10 mouse cellular contexts compared by ENCODE assay signal in the genomic region with DNA sequence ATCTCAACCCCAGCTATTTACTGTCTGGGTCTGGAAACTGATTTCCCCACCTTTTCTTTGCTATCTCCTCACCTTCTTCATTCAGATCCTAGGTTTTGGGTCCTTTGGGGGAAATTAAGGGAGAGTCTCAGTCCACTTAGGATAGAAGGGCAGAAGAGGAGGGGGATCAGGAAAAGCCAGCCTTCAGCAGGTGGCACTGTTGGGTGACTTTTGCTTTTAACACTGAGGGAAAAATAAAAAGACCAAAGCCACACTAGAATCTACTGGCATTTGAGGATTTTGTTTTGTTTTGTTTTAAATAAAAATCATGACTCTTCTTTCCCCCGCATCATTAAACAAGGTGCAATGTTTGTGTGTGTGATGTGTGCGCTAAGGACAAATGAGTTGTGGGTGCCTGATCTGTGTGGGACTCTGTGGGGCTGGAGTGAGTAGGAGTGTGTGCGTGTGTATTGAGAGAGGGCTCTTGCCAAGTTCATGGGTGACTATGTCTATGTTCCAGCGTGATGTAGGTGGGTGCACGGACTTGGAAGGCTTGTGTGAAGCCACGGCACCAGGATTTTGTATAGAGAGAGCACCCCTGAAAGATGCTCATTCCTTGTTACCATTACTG.
DNase-seq lines count a peak whose midpoint lies in the region; ATAC-seq and TF ChIP-seq lines count a peak whose summit lies in the region.
"Had no signal": no experiment of that assay in that cellular context is flagged by ENCODE, and none has a peak within 500 bp of the region (broad histone marks: within the 10 kb centered on the region; RNA-seq: fewer than 3 reads in every experiment).

No protein-coding gene starts in this region.

- H3K27me3 ChIP-seq in hindbrain, embryonic 10.5 days (ENCODE audit: insufficient read depth, poor library complexity, severe bottlenecking): no peaks in the 10 kb centered on the region
- H3K27me3 ChIP-seq in hindbrain, embryonic 16.5 days (replicated peaks; ENCODE audit: control insufficient read depth, insufficient read depth, low read length): no peaks in the 10 kb centered on the region
- H3K27me3 ChIP-seq in limb, embryonic 14.5 days (ENCODE audit: control insufficient read depth, insufficient read depth, low read length): no peaks in the 10 kb centered on the region
- no peaks in the 10 kb centered on the region for H3K27me3 ChIP-seq in thymus, adult 2 months (ENCODE audit: control insufficient read depth, insufficient read depth, low read length)
- H3K27me3 ChIP-seq in heart, embryonic 10.5 days (ENCODE audit: insufficient read depth, poor library complexity, severe bottlenecking): peaks cover 19% of the 10 kb centered on the region
- H3K27me3 ChIP-seq: embryonic facial prominence, embryonic 12.5 days; lung, embryonic 15.5 days had no signal

- no peak overlapping the region for H3K9ac ChIP-seq in hindbrain, embryonic 16.5 days (ENCODE audit: low read depth, low read length)
- no peak overlapping the region for H3K9ac ChIP-seq in limb, embryonic 14.5 days (ENCODE audit: low read depth, low read length, severe bottlenecking)
- H3K9ac ChIP-seq: embryonic facial prominence, embryonic 12.5 days; lung, embryonic 15.5 days had no signal

- H3K27ac ChIP-seq in hindbrain, embryonic 10.5 days: peak overlapping the region; percentile 50
- no peak overlapping the region for H3K27ac ChIP-seq in hindbrain, embryonic 16.5 days (ENCODE audit: low read depth, low read length)
- H3K27ac ChIP-seq in cortical plate, adult 2 months (ENCODE audit: insufficient read depth, low read length): no peak overlapping the region
- H3K27ac ChIP-seq in limb, embryonic 14.5 days (replicated peaks; ENCODE audit: low read depth, low read length): no peak overlapping the region
- no peak overlapping the region for H3K27ac ChIP-seq in thymus, adult 2 months (ENCODE audit: control insufficient read depth, insufficient read depth, low read length)
- H3K27ac ChIP-seq in heart, embryonic 10.5 days: no peak overlapping the region
- H3K27ac ChIP-seq: embryonic facial prominence, embryonic 12.5 days; lung, embryonic 15.5 days had no signal

- H3K9me3 ChIP-seq in hindbrain, embryonic 10.5 days: no peaks in the 10 kb centered on the region
- H3K9me3 ChIP-seq in hindbrain, embryonic 16.5 days (ENCODE audit: control insufficient read depth, low read length): no peaks in the 10 kb centered on the region
- no peaks in the 10 kb centered on the region for H3K9me3 ChIP-seq in limb, embryonic 14.5 days (ENCODE audit: control insufficient read depth, low read length)
- no peaks in the 10 kb centered on the region for H3K9me3 ChIP-seq in heart, embryonic 10.5 days
- H3K9me3 ChIP-seq: embryonic facial prominence, embryonic 12.5 days; lung, embryonic 15.5 days had no signal

- TF ChIP-seq CTCF in cortical plate, adult 2 months (IDR thresholded peaks at IDR 0.05; ENCODE audit: extremely low read depth, insufficient read depth, low read length): peak; percentile 64
- TF ChIP-seq CTCF in thymus, adult 2 months (IDR thresholded peaks at IDR 0.05; ENCODE audit: borderline replicate concordance, control insufficient read depth, extremely low read depth, insufficient read depth, low read length, poor library complexity): no peak

- H3K4me1 ChIP-seq in hindbrain, embryonic 10.5 days (replicated peaks): peaks cover 31% of the 10 kb centered on the region
- H3K4me1 ChIP-seq in hindbrain, embryonic 16.5 days (ENCODE audit: control insufficient read depth, insufficient read depth, low read depth, low read length): peaks cover 11% of the 10 kb centered on the region
- H3K4me1 ChIP-seq in cortical plate, adult 2 months (ENCODE audit: control insufficient read depth, insufficient read depth, low read length): peaks cover 2% of the 10 kb centered on the region; the same call in 1 of the 2 replicates
- peaks cover 10% of the 10 kb centered on the region for H3K4me1 ChIP-seq in limb, embryonic 14.5 days (ENCODE audit: control insufficient read depth, insufficient read depth, low read length)
- H3K4me1 ChIP-seq in thymus, adult 2 months (replicated peaks; ENCODE audit: control insufficient read depth, insufficient read depth, low read length): no peaks in the 10 kb centered on the region
- H3K4me1 ChIP-seq in heart, embryonic 10.5 days: no peaks in the 10 kb centered on the region
- H3K4me1 ChIP-seq: embryonic facial prominence, embryonic 12.5 days; lung, embryonic 15.5 days had no signal

- no peak overlapping the region for H3K4me2 ChIP-seq in hindbrain, embryonic 16.5 days (ENCODE audit: low read length)
- no peak overlapping the region for H3K4me2 ChIP-seq in limb, embryonic 14.5 days (replicated peaks; ENCODE audit: low read depth, low read length, severe bottlenecking)
- H3K4me2 ChIP-seq: embryonic facial prominence, embryonic 12.5 days; lung, embryonic 15.5 days had no signal

- TF ChIP-seq POLR2A in cortical plate, adult 2 months (IDR thresholded peaks at IDR 0.05; ENCODE audit: extremely low read depth, insufficient read depth, low read length): no peak
- no peak for TF ChIP-seq POLR2A in limb, embryonic 14.5 days (IDR thresholded peaks at IDR 0.05; ENCODE audit: borderline replicate concordance, extremely low read depth, insufficient read depth, insufficient read length)
- TF ChIP-seq POLR2A in thymus, adult 2 months (IDR thresholded peaks at IDR 0.05; ENCODE audit: control insufficient read depth, extremely low read depth, insufficient read depth, low read length, poor library complexity): no peak

- no peak overlapping the region for H3K4me3 ChIP-seq in hindbrain, embryonic 10.5 days
- H3K4me3 ChIP-seq in hindbrain, embryonic 16.5 days (ENCODE audit: low read length): no peak overlapping the region
- no peak overlapping the region for H3K4me3 ChIP-seq in cortical plate, adult 2 months (ENCODE audit: insufficient read depth, low read length)
- H3K4me3 ChIP-seq in limb, embryonic 14.5 days (replicated peaks; ENCODE audit: low read length): no peak overlapping the region
- no peak overlapping the region for H3K4me3 ChIP-seq in thymus, adult 2 months (ENCODE audit: control insufficient read depth, insufficient read depth, low read length)
- H3K4me3 ChIP-seq in heart, embryonic 10.5 days: no peak overlapping the region
- H3K4me3 ChIP-seq: embryonic facial prominence, embryonic 12.5 days; lung, embryonic 15.5 days had no signal

- ATAC-seq in hindbrain, embryonic 16.5 days: no peak
- no peak for ATAC-seq in limb, embryonic 14.5 days (ENCODE audit: low FRiP score, low read depth)

- no peak for DNase-seq in hindbrain, embryonic 10.5 days (ENCODE audit: low spot score)
- peak; percentile 9 for DNase-seq in 3T3-L1 (ENCODE audit: low read depth, low spot score)
- peak; percentile 51 for DNase-seq in limb, embryonic 14.5 days (ENCODE audit: low spot score)
- no peak for DNase-seq in urinary bladder, postnatal 25 days (ENCODE audit: low spot score)
- no peak for DNase-seq in thymus, adult 2 months
- DNase-seq in heart, embryonic 10.5 days (ENCODE audit: low spot score): no peak

- 86% methylated on average over 6 of the region's 6 CpGs for WGBS in hindbrain, embryonic 10.5 days
- 80% methylated on average over 6 of the region's 6 CpGs for WGBS in hindbrain, embryonic 16.5 days
- 73% methylated on average over 6 of the region's 6 CpGs for WGBS in limb, embryonic 14.5 days
- WGBS in thymus, adult 2 months: 95% methylated on average over 6 of the region's 6 CpGs
- 79% methylated on average over 6 of the region's 6 CpGs for WGBS in heart, embryonic 10.5 days

- H3K36me3 ChIP-seq in hindbrain, embryonic 10.5 days: no peaks in the 10 kb centered on the region
- no peaks in the 10 kb centered on the region for H3K36me3 ChIP-seq in hindbrain, embryonic 16.5 days (ENCODE audit: control insufficient read depth, insufficient read depth, low read length)
- no peaks in the 10 kb centered on the region for H3K36me3 ChIP-seq in limb, embryonic 14.5 days (ENCODE audit: control insufficient read depth, insufficient read depth, low read length)
- no peaks in the 10 kb centered on the region for H3K36me3 ChIP-seq in thymus, adult 2 months (ENCODE audit: control insufficient read depth, insufficient read depth, low read length)
- no peaks in the 10 kb centered on the region for H3K36me3 ChIP-seq in heart, embryonic 10.5 days
- H3K36me3 ChIP-seq: embryonic facial prominence, embryonic 12.5 days; lung, embryonic 15.5 days had no signal

Comparison
In these comparisons a context has a peak if more than half of its experiments do, and no peak if none do; other contexts are left out.
1. DNase-seq: peak in 3T3-L1 (single experiment) and limb, embryonic 14.5 days (single experiment); none in hindbrain, embryonic 10.5 days (single experiment), urinary bladder, postnatal 25 days (single experiment), thymus, adult 2 months (single experiment) and heart, embryonic 10.5 days (single experiment).